Mouse (Mus musculus) CH12.LX (cell line): Measurements from ENCODE around the gene Dnaaf2.

Experiments used
- CTCF ChIP-seq, 2 experiments: IDR thresholded peaks in 1 of 2; conservative IDR thresholded peaks in 1 of 2; 2 replicates each; pipeline ENCODE4 v1.5.1; 2011 to 2012; ENCODE audit warnings: low read depth in 2 of 2, low read length in 2 of 2, improper control_type of control experiment in 1 of 2, inconsistent platforms in 1 of 2, mild to moderate bottlenecking in 1 of 2, moderate library complexity in 1 of 2
- EP300 ChIP-seq: IDR thresholded peaks from 2 replicates; pipeline ENCODE4 v1.6.1; 2011; ENCODE audit warnings: low read length, improper control_type of control experiment
- ETS1 ChIP-seq: conservative IDR thresholded peaks from 2 replicates; pipeline ENCODE4 v1.6.1; 2012; ENCODE audit warnings: low read depth, mild to moderate bottlenecking, inconsistent platforms, low read length, improper control_type of control experiment, moderate library complexity
- JUN ChIP-seq: IDR thresholded peaks from 2 replicates; pipeline ENCODE4 v1.6.1; 2011; ENCODE audit warnings: low read depth, mild to moderate bottlenecking, low read length, improper control_type of control experiment, moderate library complexity; ENCODE audit not compliant: insufficient read depth
- TCF12 ChIP-seq: IDR thresholded peaks from 2 replicates; pipeline ENCODE4 v1.6.1; 2014; ENCODE audit warnings: low read depth, mild to moderate bottlenecking, inconsistent platforms, low read length, improper control_type of control experiment
- UBTF ChIP-seq: IDR thresholded peaks from 2 replicates; pipeline ENCODE4 v1.6.1; 2012; ENCODE audit warnings: low read depth, mild to moderate bottlenecking, inconsistent platforms, low read length, improper control_type of control experiment, moderate library complexity

- TF ChIP-seq UBTF (no peak), ETS1 (no peak), CTCF (conservative IDR thresholded peaks at IDR 0.05 in 1 of 2, IDR thresholded peaks at IDR 0.05 in 1 of 2; ENCODE audit: low read depth in 2 of 2, low read length in 2 of 2) (no peak), JUN (no peak), TCF12 (no peak), EP300 (no peak)
Observed at GRCm38 (mm10) chr12:69156436-69156835, 41.8 kb downstream of the Dnaaf2 start.
